Mouse (Mus musculus) v-Abl transformed pro-B cells (cell line): ENCODE results near the gene Mamstr.

ENCODE experiments used
- in situ Hi-C, 2 experiments: fragments of 400-800 bp; cut with MboI; formaldehyde crosslinking; loops; one replicate each; pipeline ENCODE4 v1.15.1; 2025; ENCODE audit not compliant: unreplicated experiment in 2 of 2

The Mamstr gene

DNA sequence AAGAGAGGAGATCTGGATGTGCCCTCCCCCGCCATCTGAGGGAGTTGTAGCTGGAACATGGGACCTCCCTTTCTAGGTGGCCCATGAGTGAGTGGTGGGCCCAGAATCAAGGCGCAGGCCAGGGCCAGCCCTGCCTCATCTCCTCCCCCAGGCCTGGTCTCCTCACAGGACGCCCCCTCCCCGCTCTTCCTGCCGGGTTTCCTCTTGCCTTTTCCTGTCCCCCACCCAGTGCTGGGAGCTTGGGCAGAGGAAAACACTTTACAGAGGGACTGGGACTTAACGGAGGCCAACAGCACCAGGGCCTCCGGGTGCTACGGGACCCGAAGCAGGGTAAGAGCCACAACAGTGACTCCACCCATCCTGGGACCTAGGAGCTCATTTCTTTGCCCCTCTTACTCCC, 12.5 kb upstream of the Mamstr start, which contains the start of gene Rasip1:
TSS of gene Rasip1 (plus strand) at position 228 of the 400 bp plus-strand sequence.
- in situ Hi-C loops: no loop called here

DNA sequence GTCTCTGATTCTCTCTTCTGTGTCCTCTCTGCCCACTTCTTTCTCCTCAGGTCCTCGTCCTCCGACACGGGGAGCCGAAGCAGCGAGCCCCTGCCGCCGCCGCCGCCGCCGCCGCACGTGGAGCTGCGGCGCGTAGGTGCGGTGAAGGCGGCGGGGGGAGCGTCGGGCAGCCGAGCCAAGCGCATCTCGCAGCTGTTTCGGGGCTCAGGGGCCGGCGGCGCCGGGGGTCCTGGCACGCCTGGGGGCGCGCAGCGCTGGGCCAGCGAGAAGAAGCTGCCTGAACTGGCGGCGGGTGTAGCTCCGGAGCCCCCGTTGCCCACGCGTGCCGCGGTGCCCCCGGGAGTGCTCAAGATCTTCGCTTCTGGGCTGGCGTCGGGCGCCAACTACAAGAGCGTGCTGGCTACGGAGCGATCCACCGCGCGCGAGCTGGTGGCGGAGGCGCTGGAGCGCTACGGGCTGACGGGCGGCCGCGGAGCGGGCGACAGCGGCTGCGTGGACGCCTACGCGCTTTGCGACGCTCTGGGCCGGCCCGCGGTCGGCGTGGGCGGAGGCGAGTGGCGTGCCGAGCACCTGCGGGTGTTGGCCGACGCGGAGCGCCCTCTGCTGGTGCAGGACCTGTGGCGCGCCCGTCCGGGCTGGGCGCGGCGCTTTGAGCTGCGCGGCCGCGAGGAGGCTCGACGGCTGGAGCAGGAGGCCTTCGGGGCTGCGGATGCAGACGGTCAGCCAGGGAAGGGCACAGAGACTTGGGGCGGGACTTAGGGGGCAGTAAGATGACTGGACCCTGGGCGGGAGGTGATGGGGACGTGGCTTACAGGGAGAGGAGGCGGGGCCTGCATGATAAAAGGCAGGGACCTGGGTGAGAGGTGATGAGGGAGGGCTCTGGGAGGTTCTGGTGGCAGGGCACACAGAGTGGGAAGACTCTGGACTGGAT, 11.1 kb upstream of the Mamstr start:
- in situ Hi-C loops: no loop called here

DNA sequence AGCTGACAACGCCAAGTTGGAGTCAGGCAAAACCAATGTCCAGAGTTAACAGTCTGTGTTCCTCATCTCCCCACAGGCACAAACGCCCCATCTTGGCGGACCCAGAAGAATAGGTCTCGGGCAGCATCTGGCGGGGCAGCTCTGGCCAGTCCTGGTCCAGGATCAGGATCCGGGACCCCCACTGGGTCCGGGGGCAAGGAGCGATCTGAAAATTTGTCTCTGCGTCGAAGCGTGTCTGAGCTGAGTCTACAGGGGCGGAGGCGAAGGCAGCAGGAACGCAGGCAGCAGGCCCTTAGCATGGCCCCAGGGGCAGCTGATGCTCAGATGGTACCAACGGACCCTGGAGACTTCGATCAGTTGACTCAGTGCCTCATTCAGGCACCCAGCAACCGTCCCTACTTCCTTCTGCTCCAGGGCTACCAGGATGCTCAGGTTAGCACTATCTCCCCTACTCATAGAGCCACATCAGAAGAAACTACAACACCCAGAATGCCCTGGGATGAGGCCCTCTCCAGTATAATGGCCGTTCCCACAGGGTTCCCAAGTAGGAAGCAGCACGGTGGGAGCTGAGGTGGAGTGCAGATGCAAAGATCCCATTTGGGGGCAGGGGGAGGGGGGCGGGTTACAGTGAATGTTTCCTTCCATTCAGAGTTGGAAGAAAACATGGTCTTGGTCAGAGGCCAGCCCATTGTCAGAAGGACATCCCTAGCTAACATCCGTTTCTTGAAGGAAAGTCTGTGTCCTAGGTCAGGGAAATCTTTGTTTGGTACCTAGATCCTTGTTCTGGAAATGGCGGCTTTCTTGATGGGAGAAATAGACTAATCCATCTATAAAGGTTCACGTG, 9.5 kb upstream of the Mamstr start:
- in situ Hi-C loops: no loop called here

DNA sequence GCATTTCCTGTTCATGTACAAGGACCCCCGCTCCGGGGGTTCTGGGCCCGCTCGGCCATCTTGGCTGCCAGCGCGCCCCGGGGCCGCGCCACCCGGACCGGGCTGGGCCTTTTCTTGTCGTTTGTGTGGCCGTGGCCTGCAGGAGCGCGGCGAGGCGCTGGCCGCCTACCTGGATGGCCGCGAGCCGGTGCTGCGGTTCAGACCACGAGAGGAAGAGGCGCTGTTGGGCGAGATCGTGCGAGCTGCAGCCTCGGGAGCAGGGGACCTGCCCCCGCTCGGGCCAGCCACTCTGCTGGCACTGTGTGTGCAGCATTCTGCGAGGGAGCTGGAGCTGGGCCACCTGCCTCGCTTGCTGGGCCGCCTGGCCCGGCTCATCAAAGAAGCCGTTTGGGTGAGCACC, 7.3 kb upstream of the Mamstr start:
- in situ Hi-C loops: no loop called here

DNA sequence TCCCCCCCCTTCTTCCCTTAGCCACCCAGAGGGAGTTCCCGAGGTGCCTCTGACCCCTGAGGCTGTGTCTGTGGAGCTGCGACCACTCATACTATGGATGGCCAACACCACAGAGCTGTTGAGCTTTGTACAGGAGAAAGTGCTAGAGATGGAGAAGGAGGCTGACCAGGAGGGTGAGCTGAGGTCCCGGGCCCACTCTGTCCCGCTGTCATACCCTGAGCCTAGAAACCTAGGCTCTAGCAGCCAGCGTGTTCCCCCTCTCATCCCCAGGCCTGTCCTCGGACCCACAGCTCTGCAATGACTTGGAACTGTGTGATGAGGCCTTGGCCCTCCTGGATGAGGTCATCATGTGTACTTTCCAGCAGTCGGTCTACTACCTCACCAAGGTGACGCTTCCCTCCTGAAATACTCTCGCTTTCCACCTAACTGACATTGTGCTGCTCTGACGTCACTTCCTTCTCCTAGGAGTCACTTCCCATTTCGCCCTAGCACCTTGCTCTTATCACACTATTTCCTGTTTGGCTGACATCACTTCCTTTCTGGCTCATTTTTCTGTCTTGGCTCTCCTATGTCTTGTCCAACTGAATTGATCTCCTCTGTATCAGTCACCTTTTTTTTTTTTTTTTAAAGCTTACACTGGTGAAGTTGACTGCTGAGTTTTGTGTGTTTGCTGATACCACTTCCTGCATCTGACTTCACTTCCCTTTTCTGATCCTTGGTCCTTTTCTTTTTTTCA, 4.7 kb upstream of the Mamstr start:
- in situ Hi-C loops: no loop called here

DNA sequence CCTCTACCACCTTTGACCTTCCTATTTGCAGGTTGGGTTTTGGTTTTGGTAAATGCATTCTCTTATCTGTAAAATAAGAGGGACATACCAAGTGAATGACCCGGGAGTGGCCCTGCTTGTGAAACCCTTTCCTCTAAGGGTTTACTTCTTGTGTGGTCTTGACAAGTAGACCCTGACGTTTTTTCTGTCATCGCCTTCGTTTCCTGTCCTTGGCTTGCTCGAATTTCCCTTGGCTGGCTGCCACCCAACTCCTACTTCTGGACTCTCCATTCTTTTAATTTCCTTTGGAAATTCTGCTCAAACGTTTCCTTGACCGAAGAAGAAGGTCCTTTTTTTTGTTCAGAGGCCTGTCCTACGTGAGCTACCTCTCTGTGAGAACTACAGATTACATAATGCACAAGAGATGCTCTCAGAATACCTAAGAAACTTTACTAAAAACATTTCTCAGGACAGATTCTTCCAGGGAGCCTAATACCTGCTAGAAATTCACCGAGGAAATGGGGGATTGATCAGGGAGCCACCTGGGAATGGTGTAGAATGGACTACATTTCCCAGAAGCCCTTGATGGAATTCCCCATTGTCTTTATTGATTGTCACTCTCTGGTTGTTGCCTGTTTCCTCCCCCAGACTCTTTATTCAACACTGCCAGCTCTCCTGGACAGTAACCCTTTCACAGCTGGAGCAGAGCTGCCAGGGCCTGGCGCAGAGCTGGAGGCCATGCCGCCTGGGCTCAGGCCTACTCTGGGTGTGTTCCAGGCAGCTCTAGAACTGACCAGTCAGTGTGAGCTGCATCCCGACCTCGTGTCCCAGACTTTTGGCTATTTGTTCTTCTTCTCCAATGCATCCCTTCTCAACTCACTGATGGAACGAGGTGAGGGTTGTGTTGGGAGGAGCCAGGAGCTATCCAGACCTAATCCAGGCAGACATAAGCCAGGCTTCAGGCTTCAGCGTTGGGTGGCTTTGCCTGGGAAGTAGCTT, 3.8 kb upstream of the Mamstr start:
- in situ Hi-C loops: no loop called here

DNA sequence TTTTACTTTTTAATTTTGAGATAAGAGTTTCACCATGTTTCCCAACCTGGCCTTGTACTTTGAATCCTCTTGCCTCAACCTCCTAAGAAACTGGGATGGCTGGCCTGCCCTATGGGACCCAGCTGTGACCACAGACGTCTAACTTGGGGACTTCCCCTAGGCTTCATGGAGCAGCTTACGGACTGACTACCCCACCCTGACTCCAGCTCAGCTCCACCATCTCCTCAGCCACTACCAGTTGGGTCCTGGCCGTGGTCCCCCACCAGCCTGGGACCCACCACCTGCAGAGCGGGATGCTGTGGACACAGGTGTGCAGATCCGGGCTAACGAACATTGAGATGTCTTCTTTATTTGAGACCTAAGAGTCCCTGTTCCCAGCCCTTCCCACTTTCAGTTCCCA, 2.1 kb upstream of the Mamstr start:
- in situ Hi-C loops: no loop called here

DNA sequence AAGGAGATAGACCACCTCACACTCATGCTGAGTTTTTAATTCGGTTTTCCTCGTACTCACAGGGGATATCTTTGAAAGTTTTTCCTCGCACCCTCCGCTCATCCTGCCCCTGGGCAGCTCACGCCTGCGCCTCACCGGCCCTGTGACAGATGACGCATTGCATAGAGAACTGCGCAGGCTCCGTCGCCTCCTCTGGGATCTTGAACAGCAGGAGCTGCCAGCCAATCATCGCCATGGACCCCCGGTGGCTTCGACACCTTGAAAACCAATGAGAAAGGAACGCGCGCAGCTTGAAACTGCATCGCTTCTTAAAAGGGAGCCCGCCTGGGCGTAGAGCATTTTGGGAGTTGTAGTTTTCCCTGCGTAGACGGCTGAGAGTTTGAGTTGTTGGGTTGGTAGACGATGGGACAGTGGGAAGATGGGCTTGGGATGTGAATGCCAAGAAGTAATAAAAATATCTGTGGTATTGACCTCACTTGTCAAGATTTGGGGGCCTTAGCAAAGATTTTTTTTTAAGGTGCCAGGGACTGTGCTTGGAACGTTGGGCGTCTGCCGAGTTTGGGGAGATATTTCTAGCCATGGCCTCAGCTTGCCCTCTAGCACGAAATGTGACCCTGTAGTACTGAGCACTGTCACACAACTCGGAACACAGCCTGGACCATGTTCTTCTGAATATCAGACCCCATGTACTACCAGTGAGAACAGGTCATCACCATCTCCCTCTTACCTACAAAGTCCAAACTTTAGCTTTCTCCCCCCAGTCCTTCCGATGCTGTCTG, 965 bp upstream of the Mamstr start:
- in situ Hi-C loops: no loop called here

DNA sequence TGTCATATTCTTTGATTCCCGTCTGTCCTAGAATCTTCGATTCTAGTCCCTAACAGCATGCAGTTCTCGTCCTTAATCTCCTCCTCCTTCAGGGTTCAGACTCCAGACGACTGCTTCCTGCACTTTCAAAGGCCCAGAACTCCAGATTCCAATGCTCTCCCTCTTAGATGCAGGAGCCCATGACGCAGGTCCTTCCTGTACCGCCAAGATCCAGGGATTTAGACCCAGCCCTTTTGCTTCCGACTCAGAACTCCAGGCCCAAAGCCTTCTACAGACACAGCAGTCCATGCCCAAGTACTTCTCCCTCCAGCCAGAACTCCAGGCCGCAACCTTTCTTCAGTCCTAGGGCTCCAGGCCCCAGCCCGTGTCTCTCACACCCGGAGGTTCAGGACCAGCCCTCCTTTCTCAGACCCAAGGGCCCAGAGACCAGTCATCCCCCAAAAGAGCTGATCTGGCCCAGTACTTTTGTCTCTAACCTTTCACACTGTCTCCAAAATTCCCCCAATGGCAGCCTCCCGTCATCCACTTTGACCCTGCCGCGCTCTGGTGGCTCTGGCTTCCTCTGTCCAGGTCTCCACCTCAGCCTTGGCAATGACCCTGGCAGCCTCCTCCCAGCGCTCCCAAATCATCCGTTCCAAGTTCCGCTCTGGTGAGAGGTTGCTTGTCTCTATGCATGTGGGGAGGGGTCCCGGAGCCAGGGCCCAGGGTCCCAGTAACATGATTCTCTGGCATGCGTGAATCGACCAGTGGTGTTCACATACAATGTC, 597 bp downstream of the Mamstr start:
- in situ Hi-C loops: no loop called here

DNA sequence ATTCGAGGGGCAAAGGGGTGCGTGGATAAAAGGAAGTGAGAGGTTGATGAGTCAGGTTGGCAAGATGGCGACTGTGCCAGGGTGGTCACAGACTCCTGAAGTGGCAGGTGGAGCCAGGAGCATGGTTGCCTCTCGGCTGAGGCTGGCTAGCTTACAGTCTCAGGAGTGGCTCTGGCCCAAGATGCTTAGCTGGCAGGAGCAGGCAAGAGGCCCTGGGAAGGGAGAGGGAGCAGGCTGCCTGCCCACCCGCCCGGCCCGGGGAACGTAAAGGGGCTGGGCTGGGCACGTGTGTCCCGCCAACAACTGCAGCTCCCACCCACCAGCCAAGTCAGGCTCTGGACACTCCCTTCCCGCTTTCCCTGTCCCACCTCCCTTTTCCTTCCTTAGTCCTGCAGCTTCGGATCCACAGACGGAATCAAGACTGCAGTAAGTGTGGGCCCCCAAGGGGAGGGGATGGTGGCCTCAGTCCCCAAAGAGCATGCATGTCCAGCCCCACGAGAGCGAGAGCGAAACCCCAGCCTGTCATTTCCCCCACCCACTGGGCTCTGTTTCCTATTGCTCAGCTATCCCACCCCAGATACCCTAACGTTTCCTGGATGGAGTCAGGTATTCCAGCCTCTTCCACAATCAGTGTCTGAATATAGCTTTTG, 1.7 kb downstream of the Mamstr start:
- in situ Hi-C loops: no loop called here

DNA sequence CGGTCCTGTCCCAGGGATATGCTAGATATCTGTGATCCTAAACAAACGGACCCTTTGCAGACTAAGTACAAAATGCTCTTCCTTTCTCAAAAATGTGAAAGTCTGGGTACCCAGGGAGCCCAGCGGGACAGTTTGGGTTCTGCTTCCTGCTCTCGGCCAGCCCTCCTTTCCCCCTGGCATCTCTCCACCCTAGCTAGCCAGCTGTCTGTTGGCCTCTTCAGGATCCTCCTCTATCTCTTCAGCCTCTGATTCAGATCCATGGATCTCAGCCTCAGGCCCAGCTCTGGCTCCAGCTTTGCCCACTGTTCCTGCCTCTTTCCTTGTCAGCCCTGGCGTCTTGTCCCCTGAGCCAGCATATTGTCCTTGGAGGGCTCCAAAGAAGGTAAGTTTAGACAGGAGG, 2.3 kb downstream of the Mamstr start:
- in situ Hi-C loops: no loop called here

DNA sequence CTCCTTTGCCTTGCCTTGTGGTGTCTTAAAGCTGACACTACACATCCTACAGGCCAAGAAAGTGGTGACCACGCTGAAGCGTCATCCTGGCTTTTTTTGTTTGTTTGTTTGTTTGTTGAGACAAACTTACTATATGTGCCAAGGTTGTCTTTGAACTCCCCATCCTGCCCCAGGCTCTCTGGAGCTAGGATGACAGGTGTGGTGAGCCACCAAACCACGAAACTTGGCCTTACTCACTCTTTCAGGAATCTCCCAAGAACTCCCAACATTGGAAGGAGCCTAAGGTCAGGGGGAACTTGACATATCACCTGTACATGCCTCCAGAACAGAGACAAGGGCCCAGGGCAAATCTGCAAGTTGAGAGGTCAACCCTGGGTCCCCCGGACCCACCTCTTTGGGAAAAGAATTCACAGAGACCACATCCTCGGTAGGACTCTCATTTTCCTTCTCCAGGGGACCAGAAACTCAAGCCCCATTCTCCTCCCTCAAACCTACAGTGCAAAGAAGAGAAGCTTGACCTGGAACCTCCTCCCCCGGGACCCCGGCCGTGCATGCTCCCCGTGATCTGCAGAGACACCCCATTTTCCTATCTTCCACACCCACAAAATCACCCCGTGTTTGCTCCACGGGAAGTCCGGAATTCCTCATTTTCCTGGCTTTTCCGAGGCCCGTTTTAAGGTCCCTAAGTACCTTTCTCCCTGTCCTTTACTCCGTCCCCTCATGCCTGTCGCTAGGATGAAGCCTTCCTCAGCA, 2.9 kb downstream of the Mamstr start:
- in situ Hi-C loops: no loop called here

DNA sequence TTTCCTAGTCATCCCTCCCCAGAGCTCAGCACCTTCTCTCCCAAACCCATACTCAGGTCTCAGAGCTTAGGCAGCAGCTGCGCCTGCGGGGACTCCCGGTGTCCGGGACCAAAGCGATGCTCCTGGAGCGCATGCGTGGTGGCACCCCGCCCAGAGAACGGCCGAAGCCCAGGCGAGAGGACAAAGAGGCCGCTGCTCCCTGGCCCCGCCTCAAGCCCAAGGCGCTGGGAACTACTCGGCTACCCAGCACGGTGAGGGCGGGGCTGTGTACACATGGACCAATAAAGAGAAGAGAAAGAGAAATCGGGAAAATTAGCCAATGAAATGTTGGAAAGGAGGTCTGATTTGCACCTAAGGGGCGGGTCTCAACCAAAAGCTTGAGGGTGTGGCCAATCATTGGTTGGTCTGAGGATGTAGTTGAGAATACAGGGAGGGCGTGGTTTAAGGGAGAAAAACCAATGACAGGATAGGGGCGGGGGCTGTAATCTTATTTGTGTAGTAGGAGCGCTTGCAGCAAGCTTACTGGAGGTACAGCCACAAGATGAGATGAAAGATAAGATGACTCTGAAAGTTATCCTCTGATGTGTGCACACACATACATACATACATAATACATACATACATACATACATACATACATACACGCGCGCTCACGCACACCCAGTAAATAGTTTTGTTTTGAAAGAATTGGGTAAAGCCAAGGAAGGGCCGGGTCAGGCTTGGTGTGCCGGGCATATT, 3.8 kb downstream of the Mamstr start:
- in situ Hi-C loops: no loop called here

DNA sequence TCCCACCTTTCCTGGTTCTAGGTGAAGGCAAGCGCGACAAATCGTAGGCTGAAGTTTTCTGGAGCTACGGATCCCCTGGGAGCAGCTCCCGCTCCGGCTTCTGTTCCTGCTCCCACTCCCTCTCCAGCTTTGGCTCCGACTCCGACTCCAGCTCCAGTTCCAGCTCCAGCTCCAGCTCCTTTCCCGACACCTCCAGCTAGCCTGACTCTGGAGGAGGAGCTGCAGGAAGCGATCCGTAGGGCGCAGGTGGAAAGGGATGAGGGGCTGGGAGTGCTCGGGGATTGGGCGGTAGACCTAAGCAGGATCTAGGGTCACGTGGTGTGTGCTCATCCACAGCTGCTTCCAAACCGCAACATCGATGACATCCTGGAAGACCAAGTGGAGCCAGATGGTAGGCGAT, 4.4 kb downstream of the Mamstr start:
- in situ Hi-C loops: no loop called here

DNA sequence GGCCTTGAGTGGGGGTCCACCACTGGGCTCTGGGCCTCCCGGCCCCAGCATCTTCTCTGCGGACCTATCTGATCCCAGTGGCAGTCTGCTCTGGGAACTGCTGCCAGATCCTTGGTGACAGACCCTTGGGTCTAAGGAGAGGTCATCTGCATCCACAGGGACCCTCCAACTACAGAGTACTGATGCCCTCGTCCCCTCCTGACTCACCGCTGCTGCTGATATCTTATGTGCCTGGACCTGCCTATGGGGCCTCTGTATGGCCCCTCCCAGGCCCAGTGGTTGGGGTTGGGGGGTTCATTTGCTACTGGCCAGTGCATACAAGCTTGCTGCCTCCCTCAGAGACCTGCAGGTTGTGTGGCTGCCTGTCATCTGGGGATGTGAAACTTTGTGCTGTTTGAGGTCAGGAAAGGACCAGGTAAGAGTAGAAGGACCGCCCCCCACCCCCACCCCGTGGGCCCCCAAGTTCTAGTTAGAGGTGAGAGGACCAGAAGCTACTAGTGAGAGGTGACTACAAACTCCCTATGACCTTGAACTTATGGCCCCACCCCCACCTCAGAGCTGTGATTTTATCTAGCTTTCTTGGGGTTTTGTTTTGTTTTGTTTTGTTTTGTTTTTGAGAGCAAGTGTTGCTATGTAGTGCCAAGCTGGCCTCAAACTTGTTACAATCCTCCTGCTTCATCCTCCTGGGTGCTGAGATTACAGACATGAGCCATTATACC, 5.3 kb downstream of the Mamstr start:
- in situ Hi-C loops: no loop called here

DNA sequence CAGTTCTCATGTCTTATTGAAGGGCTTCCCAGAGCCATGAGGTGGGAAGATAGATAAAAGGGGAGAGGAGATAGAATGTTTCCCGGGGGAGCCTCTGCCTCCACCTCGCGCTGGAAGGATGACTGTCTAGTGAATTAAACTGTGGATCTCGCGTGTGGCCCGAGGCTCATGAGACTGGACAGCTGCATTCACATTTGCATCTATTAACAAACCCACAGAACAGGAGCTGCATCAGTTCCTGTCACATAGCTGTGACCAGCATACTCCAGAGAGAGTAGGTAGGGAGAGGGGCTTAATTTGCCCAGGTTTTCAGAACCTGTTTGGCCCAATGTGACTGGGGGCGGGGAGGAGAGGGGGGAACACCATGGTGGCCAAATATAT, 5.8 kb downstream of the Mamstr start:
- in situ Hi-C loops: no loop called here
